Mouse (Mus musculus): ENCODE data around the gene Ppp1r9a. TPM values are rescaled to one million over a fixed set of nuclear protein-coding genes. Genes with fewer than 3 reads are reported as not detected.
"Not testable (repeated sequence)": the region's sequence is repeated elsewhere in the genome, so short reads cannot be mapped to it uniquely, and the experiment has no call there.

Ppp1r9a gene
- polyA plus RNA-seq, 1 experiment = 34.1 TPM

DNA sequence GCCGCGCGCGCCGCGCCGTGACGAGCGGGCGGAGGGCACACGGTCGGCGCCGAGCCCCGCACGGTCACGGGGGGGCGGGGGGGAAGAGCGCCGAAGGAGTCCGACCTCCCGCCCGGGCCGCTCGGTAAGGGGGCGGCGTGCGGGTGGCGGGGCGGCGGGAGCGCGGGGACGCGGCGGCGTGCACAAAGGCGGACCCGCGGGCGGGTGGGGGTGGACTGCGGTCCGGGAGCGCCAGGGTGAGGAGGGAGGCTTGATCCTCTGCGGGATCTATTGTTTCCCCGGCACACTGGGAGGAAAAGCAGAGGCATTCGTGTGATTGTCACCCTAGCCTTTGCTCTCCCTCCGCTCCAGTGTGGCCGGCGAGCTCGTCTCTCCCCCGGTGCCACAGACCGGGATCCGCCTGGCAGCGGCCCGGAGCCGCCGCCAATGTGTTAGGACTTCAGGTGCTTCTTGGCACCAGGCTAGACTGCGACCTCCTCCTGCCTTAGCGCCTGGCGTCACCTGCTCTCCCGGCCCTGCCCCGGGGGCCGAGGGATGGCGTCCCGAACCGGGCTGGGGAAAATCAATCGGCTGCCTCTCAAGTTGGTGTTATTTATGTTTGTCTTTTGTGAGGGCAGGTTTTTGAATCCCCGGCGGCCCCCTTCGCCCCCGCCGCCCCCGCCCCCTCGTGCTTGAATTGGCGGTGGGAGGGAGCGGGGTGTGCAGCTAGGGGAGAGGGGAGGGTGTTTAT, 773 bp downstream of the Ppp1r9a start:
- peak overlapping the region; percentile 100 for H3K4me3 ChIP-seq (replicated peaks; ENCODE audit: insufficient read depth, low read depth, low read length)
- H3K27ac ChIP-seq (ENCODE audit: insufficient read depth, low read length) = peak overlapping the region; percentile 93
- DNase-seq = peak; percentile 79 to 83
- no peak for TF ChIP-seq CTCF (IDR thresholded peaks at IDR 0.05; ENCODE audit: borderline replicate concordance, insufficient read depth, low read depth, low read length)
- peak; percentile 40; the same call in 1 of the 2 replicates for TF ChIP-seq POLR2A (IDR thresholded peaks at IDR 0.05; ENCODE audit: borderline replicate concordance, insufficient read depth, low read length)
- H3K4me1 ChIP-seq (ENCODE audit: control insufficient read depth, insufficient read depth, low read length) = no peaks in the 10 kb centered on the region
- H3K27me3 ChIP-seq (ENCODE audit: control insufficient read depth, insufficient read depth, low read length) = no peaks in the 10 kb centered on the region
- under 1% methylated on average over 59 of the region's 77 CpGs for WGBS

DNA sequence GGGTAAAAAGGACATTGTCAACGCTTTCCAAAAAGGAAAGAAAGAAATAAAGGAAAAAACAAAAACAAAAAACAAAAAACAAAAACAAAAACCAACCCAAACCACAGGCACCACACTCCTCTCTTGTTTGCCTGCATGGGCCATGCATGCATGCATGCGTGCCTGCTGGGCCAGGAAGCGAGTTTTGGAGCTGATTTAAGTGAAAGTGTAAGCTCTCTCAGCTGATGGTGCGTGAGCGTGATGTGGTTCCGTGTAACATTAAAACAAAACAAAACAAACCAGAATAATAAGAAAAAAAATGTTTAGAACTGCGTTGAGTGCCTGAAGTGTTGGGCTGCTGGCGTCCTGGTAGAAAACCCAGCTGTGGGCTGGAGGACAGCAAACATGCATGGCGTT, 1.3 kb downstream of the Ppp1r9a start:
- WGBS = 19% methylated on average over 9 of the region's 9 CpGs
- peak overlapping the region; percentile 100 for H3K4me3 ChIP-seq (replicated peaks; ENCODE audit: insufficient read depth, low read depth, low read length)
- no peaks in the 10 kb centered on the region for H3K27me3 ChIP-seq (ENCODE audit: control insufficient read depth, insufficient read depth, low read length)
- H3K4me1 ChIP-seq (ENCODE audit: control insufficient read depth, insufficient read depth, low read length) = no peaks in the 10 kb centered on the region
- no peak overlapping the region for H3K27ac ChIP-seq (ENCODE audit: insufficient read depth, low read length)
- DNase-seq = peak; percentile 39 to 49
- TF ChIP-seq POLR2A (IDR thresholded peaks at IDR 0.05; ENCODE audit: borderline replicate concordance, insufficient read depth, low read length) = no peak
- TF ChIP-seq CTCF (IDR thresholded peaks at IDR 0.05; ENCODE audit: borderline replicate concordance, insufficient read depth, low read depth, low read length) = no peak

DNA sequence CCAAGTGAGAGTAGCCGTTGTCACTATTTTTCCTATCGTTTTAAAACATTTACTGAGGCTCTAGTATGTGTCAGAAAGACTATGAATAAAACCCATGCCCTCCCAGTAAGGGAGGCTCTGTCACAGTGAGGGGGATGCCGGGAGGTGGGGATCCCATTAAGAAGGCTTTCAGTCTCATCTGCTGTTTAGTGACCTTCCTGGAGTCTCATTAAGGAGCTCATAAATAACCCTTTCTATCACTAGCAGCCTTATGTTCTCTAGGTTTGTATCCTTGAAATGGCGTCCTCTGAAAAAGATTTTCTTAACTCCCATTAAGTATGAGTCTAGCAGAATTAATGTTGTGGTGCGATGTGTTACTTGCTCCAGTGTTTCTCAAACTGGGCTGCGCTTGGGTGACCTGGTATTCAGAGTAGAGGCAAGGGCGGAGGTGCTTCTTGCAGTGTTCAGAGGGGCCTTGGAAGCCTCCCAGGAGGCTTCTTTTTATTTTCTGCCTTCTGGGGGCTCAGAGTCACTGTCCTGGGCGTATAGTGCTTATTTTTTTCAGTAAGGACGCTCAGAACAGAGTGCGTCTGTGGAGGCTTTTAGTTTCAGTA, 7.4 kb downstream of the Ppp1r9a start:
- no peaks in the 10 kb centered on the region for H3K4me1 ChIP-seq (ENCODE audit: control insufficient read depth, insufficient read depth, low read length)
- no peaks in the 10 kb centered on the region for H3K27me3 ChIP-seq (ENCODE audit: control insufficient read depth, insufficient read depth, low read length)
- no peak overlapping the region for H3K4me3 ChIP-seq (replicated peaks; ENCODE audit: insufficient read depth, low read depth, low read length)
- 73% methylated on average over 10 of the region's 10 CpGs for WGBS
- DNase-seq = no peak
- no peak overlapping the region for H3K27ac ChIP-seq (ENCODE audit: insufficient read depth, low read length)
- TF ChIP-seq POLR2A (IDR thresholded peaks at IDR 0.05; ENCODE audit: borderline replicate concordance, insufficient read depth, low read length) (no peak), CTCF (IDR thresholded peaks at IDR 0.05; ENCODE audit: borderline replicate concordance, insufficient read depth, low read depth, low read length) (no peak)

DNA sequence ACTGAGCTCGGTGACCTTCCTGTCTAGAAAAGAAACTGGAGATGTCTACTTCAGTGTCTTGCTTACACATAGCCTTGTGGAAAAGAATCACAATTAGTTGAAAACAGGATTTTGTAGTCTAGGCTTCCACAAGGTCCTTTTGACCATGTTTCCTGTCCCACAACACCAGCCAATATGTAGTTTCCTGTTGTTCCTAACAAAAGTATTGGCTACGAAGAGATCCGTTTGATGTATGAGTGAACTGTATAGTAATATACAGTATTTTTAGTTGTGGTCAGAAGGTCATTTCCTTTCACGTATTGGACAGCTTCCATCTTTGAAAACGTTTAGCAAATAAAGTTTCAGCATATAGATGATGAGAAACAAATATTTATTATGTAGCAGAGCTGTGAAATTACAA, 15.8 kb downstream of the Ppp1r9a start:
- WGBS = 93% methylated on average over 5 of the region's 5 CpGs
- Histone ChIP-seq H3K27me3 (ENCODE audit: control insufficient read depth, insufficient read depth, low read length) (no peaks in the 10 kb centered on the region), H3K27ac (ENCODE audit: insufficient read depth, low read length) (no peak overlapping the region), H3K4me3 (replicated peaks; ENCODE audit: insufficient read depth, low read depth, low read length) (no peak overlapping the region), H3K4me1 (ENCODE audit: control insufficient read depth, insufficient read depth, low read length) (no peaks in the 10 kb centered on the region)
- no peak for DNase-seq
- no peak for TF ChIP-seq CTCF (IDR thresholded peaks at IDR 0.05; ENCODE audit: borderline replicate concordance, insufficient read depth, low read depth, low read length)
- no peak for TF ChIP-seq POLR2A (IDR thresholded peaks at IDR 0.05; ENCODE audit: borderline replicate concordance, insufficient read depth, low read length)

DNA sequence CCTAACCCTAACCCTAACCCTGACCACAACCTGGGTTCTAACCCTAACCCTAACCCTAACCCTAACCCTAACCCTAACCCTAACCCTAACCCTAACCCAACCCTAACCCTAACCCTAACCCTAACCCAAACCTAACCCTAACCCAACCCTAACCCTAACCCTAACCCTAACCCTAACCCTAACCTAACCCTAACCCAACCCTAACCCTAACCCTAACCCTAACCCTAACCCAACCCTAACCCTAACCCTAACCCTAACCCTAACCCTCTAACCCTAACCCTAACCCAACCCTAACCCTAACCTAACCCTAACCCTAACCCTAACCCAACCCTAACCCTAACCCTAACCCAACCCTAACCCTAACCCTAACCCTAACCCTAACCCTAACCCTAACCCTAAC, 21.1 kb downstream of the Ppp1r9a start:
- DNase-seq; H3K4me3 ChIP-seq (replicated peaks; ENCODE audit: insufficient read depth, low read depth, low read length); H3K27me3 ChIP-seq (ENCODE audit: control insufficient read depth, insufficient read depth, low read length); H3K4me1 ChIP-seq (ENCODE audit: control insufficient read depth, insufficient read depth, low read length); H3K27ac ChIP-seq (ENCODE audit: insufficient read depth, low read length): not testable (repeated sequence)

DNA sequence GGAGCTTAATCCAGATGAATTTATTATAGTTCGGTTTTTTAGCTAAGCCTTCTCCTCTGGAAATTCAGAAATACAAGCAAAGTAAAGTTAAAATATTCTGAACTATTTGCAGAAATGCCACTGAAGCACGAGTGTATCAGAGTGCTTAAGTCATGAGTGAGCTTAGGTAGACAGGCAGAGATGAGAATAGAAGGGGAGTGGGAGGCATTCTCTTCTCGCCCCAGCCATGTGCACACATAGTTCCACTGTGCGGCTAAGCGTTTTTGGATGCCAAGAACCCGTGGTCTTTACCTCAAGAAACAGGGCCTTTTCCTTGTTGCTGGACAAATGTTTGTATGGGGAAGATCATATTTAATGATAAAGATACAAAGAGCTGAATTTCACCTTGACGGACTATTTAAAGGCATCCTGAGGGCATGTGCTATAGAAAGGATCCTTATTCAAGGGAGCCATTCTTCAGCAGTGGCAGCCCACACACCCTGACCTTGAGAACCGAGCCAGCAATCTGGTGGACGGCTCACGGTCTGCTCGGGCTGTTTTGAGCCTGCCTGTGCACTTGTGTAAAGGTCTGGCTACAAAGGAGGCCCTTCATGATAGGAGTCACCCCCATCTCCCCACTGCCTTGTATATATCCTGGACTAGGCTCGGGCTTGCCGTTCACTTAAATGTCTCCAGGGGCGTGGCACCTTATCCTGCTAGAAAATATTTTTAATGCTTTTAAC, 23.4 kb downstream of the Ppp1r9a start:
- no peak for DNase-seq
- Histone ChIP-seq H3K4me1 (ENCODE audit: control insufficient read depth, insufficient read depth, low read length) (no peaks in the 10 kb centered on the region), H3K4me3 (replicated peaks; ENCODE audit: insufficient read depth, low read depth, low read length) (no peak overlapping the region), H3K27ac (ENCODE audit: insufficient read depth, low read length) (no peak overlapping the region), H3K27me3 (ENCODE audit: control insufficient read depth, insufficient read depth, low read length) (no peaks in the 10 kb centered on the region; the same call in 1 of the 2 replicates)
- TF ChIP-seq CTCF (IDR thresholded peaks at IDR 0.05; ENCODE audit: borderline replicate concordance, insufficient read depth, low read depth, low read length) = no peak
- no peak for TF ChIP-seq POLR2A (IDR thresholded peaks at IDR 0.05; ENCODE audit: borderline replicate concordance, insufficient read depth, low read length)
- WGBS = 81% methylated on average over 14 of the region's 14 CpGs

GRCm38 (mm10) chr6:4930321-4930720, 27.6 kb downstream of the Ppp1r9a start:
- 93% methylated on average over 3 of the region's 3 CpGs for WGBS
- no peak overlapping the region for H3K27ac ChIP-seq (ENCODE audit: insufficient read depth, low read length)
- no peak overlapping the region for H3K4me3 ChIP-seq (replicated peaks; ENCODE audit: insufficient read depth, low read depth, low read length)
- TF ChIP-seq CTCF (IDR thresholded peaks at IDR 0.05; ENCODE audit: borderline replicate concordance, insufficient read depth, low read depth, low read length) = no peak
- TF ChIP-seq POLR2A (IDR thresholded peaks at IDR 0.05; ENCODE audit: borderline replicate concordance, insufficient read depth, low read length) = no peak
- no peak for DNase-seq
- H3K27me3 ChIP-seq (ENCODE audit: control insufficient read depth, insufficient read depth, low read length) = no peaks in the 10 kb centered on the region; the same call in 1 of the 2 replicates
- H3K4me1 ChIP-seq (ENCODE audit: control insufficient read depth, insufficient read depth, low read length) = no peaks in the 10 kb centered on the region

- Histone ChIP-seq H3K4me1 (ENCODE audit: control insufficient read depth, insufficient read depth, low read length) (no peaks in the 10 kb centered on the region), H3K27ac (ENCODE audit: insufficient read depth, low read length) (no peak overlapping the region), H3K4me3 (replicated peaks; ENCODE audit: insufficient read depth, low read depth, low read length) (no peak overlapping the region), H3K27me3 (ENCODE audit: control insufficient read depth, insufficient read depth, low read length) (no peaks in the 10 kb centered on the region)
- TF ChIP-seq CTCF (IDR thresholded peaks at IDR 0.05; ENCODE audit: borderline replicate concordance, insufficient read depth, low read depth, low read length) (no peak), POLR2A (IDR thresholded peaks at IDR 0.05; ENCODE audit: borderline replicate concordance, insufficient read depth, low read length) (no peak)
- DNase-seq = no peak
- 64% methylated on average over 3 of the region's 3 CpGs for WGBS
Observed at GRCm38 (mm10) chr6:4938901-4939300, 36.2 kb downstream of the Ppp1r9a start.

All from cerebellum, adult 2 months (tissue).